24 mouse cellular contexts compared by ENCODE assay signal in genomic region chr12:28727061-28727460, GRCm38 (mm10). TPM values are rescaled to one million over a fixed set of nuclear protein-coding genes. Genes with fewer than 3 reads are reported as not detected.
DNase-seq lines count a peak whose midpoint lies in the region; ATAC-seq lines count a peak whose summit lies in the region.
"Had no signal": no experiment of that assay in that cellular context is flagged by ENCODE, and none has a peak within 500 bp of the region (broad histone marks: within the 10 kb centered on the region; RNA-seq: fewer than 3 reads in every experiment).

No protein-coding gene starts in this region.

- no peaks in the 10 kb centered on the region for H3K27me3 ChIP-seq in midbrain, embryonic 11.5 days (ENCODE audit: control insufficient read depth, insufficient read depth, low read length)
- no peaks in the 10 kb centered on the region for H3K27me3 ChIP-seq in midbrain, embryonic 16.5 days (ENCODE audit: control insufficient read depth, insufficient read depth, low read depth, low read length)
- H3K27me3 ChIP-seq in neural tube, embryonic 15.5 days (replicated peaks) = no peaks in the 10 kb centered on the region
- H3K27me3 ChIP-seq: forebrain, embryonic 12.5 days; heart, embryonic 12.5 days; hindbrain, embryonic 12.5 days had no signal

- no peak overlapping the region for H3K27ac ChIP-seq in midbrain, embryonic 11.5 days (ENCODE audit: low read depth, low read length)
- H3K27ac ChIP-seq in midbrain, embryonic 16.5 days (ENCODE audit: low read length) = no peak overlapping the region
- no peak overlapping the region for H3K27ac ChIP-seq in neural tube, embryonic 15.5 days (replicated peaks)
- H3K27ac ChIP-seq: forebrain, embryonic 12.5 days; hindbrain, embryonic 12.5 days; left cerebral cortex, adult 2 months; midbrain, embryonic 10.5 days had no signal

- no peaks in the 10 kb centered on the region for H3K4me1 ChIP-seq in midbrain, embryonic 11.5 days (ENCODE audit: control insufficient read depth, insufficient read depth, low read length)
- H3K4me1 ChIP-seq in midbrain, embryonic 16.5 days (ENCODE audit: control insufficient read depth, insufficient read depth, low read length) = no peaks in the 10 kb centered on the region
- H3K4me1 ChIP-seq in neural tube, embryonic 15.5 days = no peaks in the 10 kb centered on the region
- H3K4me1 ChIP-seq: forebrain, embryonic 12.5 days; heart, embryonic 12.5 days; hindbrain, embryonic 12.5 days; midbrain, embryonic 10.5 days had no signal

- 90% methylated on average over 5 of the region's 5 CpGs for WGBS in midbrain, embryonic 11.5 days
- 92% methylated on average over 5 of the region's 5 CpGs for WGBS in midbrain, embryonic 16.5 days
- WGBS in neural tube, embryonic 15.5 days = 93% methylated on average over 5 of the region's 5 CpGs

- no peak overlapping the region for H3K4me3 ChIP-seq in midbrain, embryonic 11.5 days (ENCODE audit: low read depth, low read length)
- no peak overlapping the region for H3K4me3 ChIP-seq in midbrain, embryonic 16.5 days (ENCODE audit: low read depth, low read length)
- H3K4me3 ChIP-seq in neural tube, embryonic 15.5 days (replicated peaks) = no peak overlapping the region
- H3K4me3 ChIP-seq: forebrain, embryonic 12.5 days; heart, embryonic 12.5 days; hindbrain, embryonic 12.5 days; left cerebral cortex, adult 2 months; midbrain, embryonic 10.5 days had no signal

- no peaks in the 10 kb centered on the region for H3K9me3 ChIP-seq in midbrain, embryonic 11.5 days (ENCODE audit: control insufficient read depth, low read length)
- H3K9me3 ChIP-seq in midbrain, embryonic 16.5 days (replicated peaks; ENCODE audit: control insufficient read depth, low read length, poor library complexity, severe bottlenecking) = no peaks in the 10 kb centered on the region
- no peaks in the 10 kb centered on the region for H3K9me3 ChIP-seq in neural tube, embryonic 15.5 days (replicated peaks)
- H3K9me3 ChIP-seq: forebrain, embryonic 12.5 days; G1E; heart, embryonic 12.5 days; hindbrain, embryonic 12.5 days; midbrain, embryonic 10.5 days had no signal

- peaks cover 2% of the 10 kb centered on the region; the same call in 1 of the 2 replicates for H3K36me3 ChIP-seq in midbrain, embryonic 11.5 days (ENCODE audit: control insufficient read depth, insufficient read depth, low read length)
- peaks cover 8% of the 10 kb centered on the region; the same call in 1 of the 2 replicates for H3K36me3 ChIP-seq in midbrain, embryonic 16.5 days (ENCODE audit: control insufficient read depth, insufficient read depth, low read length)
- peaks cover 24% of the 10 kb centered on the region for H3K36me3 ChIP-seq in neural tube, embryonic 15.5 days

- peak; percentile 12 for DNase-seq in midbrain, embryonic 11.5 days (ENCODE audit: low spot score, missing footprints)
- peak; percentile 67 for DNase-seq in R1 (ENCODE audit: low read depth, low spot score)
- no peak for DNase-seq in gastrocnemius, postnatal 25 days
- DNase-seq: adrenal gland, adult 2 months; cerebellum, adult 9-10 months; heart, adult 11 months; heart, postnatal 14 days; kidney, adult 8-10 months; kidney, postnatal 25 days; left cerebral cortex, postnatal 4 days; liver; liver, postnatal 0 days; lung, postnatal 14 days; thymus, postnatal 25 days had no signal

- no peak for ATAC-seq in midbrain, embryonic 11.5 days (ENCODE audit: low FRiP score)
- no peak for ATAC-seq in midbrain, embryonic 16.5 days
- peak; percentile 47 for ATAC-seq in inflammation-experienced regulatory T-cells, adult 6 months
- no peak for ATAC-seq in CD4-positive, CD25-positive, alpha-beta regulatory T cell, adult 4 months
- ATAC-seq in neural tube, embryonic 15.5 days (ENCODE audit: low FRiP score) = no peak
- ATAC-seq: liver, postnatal 0 days had no signal

- H3K9ac ChIP-seq in midbrain, embryonic 11.5 days (ENCODE audit: low read length) = no peak overlapping the region
- H3K9ac ChIP-seq in midbrain, embryonic 16.5 days (ENCODE audit: low read depth, low read length) = no peak overlapping the region
- no peak overlapping the region for H3K9ac ChIP-seq in neural tube, embryonic 15.5 days (replicated peaks)
- H3K9ac ChIP-seq: forebrain, embryonic 12.5 days; heart, embryonic 12.5 days; hindbrain, embryonic 12.5 days; liver, postnatal 0 days had no signal

- H3K4me2 ChIP-seq in midbrain, embryonic 11.5 days = no peak overlapping the region
- no peak overlapping the region for H3K4me2 ChIP-seq in midbrain, embryonic 16.5 days (ENCODE audit: low read length)
- H3K4me2 ChIP-seq in neural tube, embryonic 15.5 days = no peak overlapping the region
- H3K4me2 ChIP-seq: forebrain, embryonic 12.5 days; heart, embryonic 12.5 days; hindbrain, embryonic 12.5 days had no signal

RNA-seq across cellular contexts. Expression of gene Trappc12, which starts 23.2 kb away (rescaled TPM):
- polyA plus RNA-seq in midbrain, embryonic 11.5 days (2014; fragmentation: Nextera tagmentation; extraction: Ambion mirVana) = 35.9 and 37.8 TPM in 2 replicates
- 43.1 and 43.6 TPM in 2 replicates for polyA plus RNA-seq in midbrain, embryonic 16.5 days (2015; fragmentation: Nextera tagmentation; extraction: Ambion mirVana)
- 10 to 100 TPM; 31.7 to 58.8 (median 40.1) TPM for polyA plus RNA-seq in inflammation-experienced regulatory T-cells, adult 6 months (2017; shearing (Covaris generic))
- 10 to 100 TPM; 44.8 to 63.7 TPM for polyA plus RNA-seq in CD4-positive, CD25-positive, alpha-beta regulatory T cell, adult 4 months (2017; shearing (Covaris generic))
- 39.7 and 41.8 TPM in 2 replicates for polyA plus RNA-seq in neural tube, embryonic 15.5 days (2015; fragmentation: Nextera tagmentation; extraction: Ambion mirVana)
- 10 to 100 TPM; 13.7 to 14.5 TPM for total RNA-seq in gastrocnemius, postnatal 25 days (2021)

RNA-seq across cellular contexts. Expression of gene Eipr1, which starts 24.5 kb away (rescaled TPM):
- 40.4 and 43.0 TPM in 2 replicates for polyA plus RNA-seq in midbrain, embryonic 11.5 days (2014; fragmentation: Nextera tagmentation; extraction: Ambion mirVana)
- polyA plus RNA-seq in midbrain, embryonic 16.5 days (2015; fragmentation: Nextera tagmentation; extraction: Ambion mirVana) = 69.7 and 70.7 TPM in 2 replicates
- polyA plus RNA-seq in inflammation-experienced regulatory T-cells, adult 6 months (2017; shearing (Covaris generic)) = 10 to 100 TPM; 27.4 to 36.6 (median 33.7) TPM
- 10 to 100 TPM; 40.1 to 54.7 TPM for polyA plus RNA-seq in CD4-positive, CD25-positive, alpha-beta regulatory T cell, adult 4 months (2017; shearing (Covaris generic))
- polyA plus RNA-seq in neural tube, embryonic 15.5 days (2015; fragmentation: Nextera tagmentation; extraction: Ambion mirVana) = 59.8 and 70.8 TPM in 2 replicates
- 1 to 10 TPM; 5.8 to 7.7 TPM for total RNA-seq in gastrocnemius, postnatal 25 days (2021)

RNA-seq across cellular contexts. Expression of gene Adi1, which starts 52.0 kb away (rescaled TPM):
- polyA plus RNA-seq in midbrain, embryonic 11.5 days (2014; fragmentation: Nextera tagmentation; extraction: Ambion mirVana) = 45.0 and 48.1 TPM in 2 replicates
- polyA plus RNA-seq in midbrain, embryonic 16.5 days (2015; fragmentation: Nextera tagmentation; extraction: Ambion mirVana) = 24.6 and 24.9 TPM in 2 replicates
- polyA plus RNA-seq in inflammation-experienced regulatory T-cells, adult 6 months (2017; shearing (Covaris generic)) = 10 to 100 TPM; 25.7 to 49.9 (median 41.5) TPM
- polyA plus RNA-seq in CD4-positive, CD25-positive, alpha-beta regulatory T cell, adult 4 months (2017; shearing (Covaris generic)) = 10 to 100 TPM; 34.6 to 37.7 TPM
- 27.0 and 42.0 TPM in 2 replicates for polyA plus RNA-seq in neural tube, embryonic 15.5 days (2015; fragmentation: Nextera tagmentation; extraction: Ambion mirVana)
- total RNA-seq in gastrocnemius, postnatal 25 days (2021) = 10 to 100 TPM; 34.6 to 45.1 TPM
